Mouse (Mus musculus): Measurements from ENCODE around the gene 1810037I17Rik.
A peak's percentile ranks its signal among the peaks of the same experiment; 100 is the strongest.
"Not testable (repeated sequence)": the region's sequence is repeated elsewhere in the genome, so short reads cannot be mapped to it uniquely, and the experiment has no call there.

1810037I17Rik gene

DNA sequence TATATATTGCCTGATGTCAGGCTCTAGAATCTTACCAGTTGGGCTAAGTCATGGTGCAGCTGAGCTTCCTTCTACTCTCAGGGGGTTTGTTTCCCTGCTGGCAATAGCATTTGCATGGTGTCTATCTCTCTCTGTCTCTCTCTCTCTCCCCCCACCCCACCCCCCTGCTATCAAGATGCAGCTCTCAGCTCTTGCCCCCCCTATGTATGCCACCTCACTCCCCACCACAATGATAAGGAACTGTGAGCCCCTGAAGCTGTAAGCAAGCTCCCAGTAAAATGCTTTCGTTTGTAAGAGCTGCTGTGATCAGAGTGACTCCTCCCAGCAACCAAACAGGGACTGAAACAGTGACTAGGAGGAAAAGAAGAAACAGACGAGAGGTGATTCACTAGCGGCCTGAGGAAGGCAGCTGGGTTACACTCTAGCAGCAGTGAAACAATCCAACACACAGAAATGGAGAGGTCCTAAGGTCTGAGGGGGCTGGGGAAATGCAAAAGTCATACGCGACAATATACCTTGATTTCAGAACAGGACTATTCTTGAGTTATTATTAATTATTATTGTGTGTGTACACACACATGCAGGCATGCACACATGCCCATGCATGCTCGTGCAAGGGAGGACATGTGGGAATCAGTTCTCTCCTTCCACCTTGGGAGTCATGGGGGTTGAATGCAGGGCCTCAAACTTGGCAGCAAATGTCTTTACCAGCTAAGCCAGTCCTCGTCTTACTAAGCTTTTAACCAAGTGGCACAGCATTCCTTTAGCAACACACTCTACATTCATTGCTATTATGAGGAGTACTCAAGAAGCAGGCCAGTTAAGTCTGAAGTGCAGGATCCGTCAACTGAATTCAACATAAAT, 3.2 kb upstream of the 1810037I17Rik start:
- Histone ChIP-seq H3K4me3 (replicated peaks; ENCODE audit: low read length) (no peak overlapping the region), H3K9me3 (ENCODE audit: low read length) (no peaks in the 10 kb centered on the region), H3K27me3 (ENCODE audit: insufficient read depth, low read length) (no peaks in the 10 kb centered on the region), H3K4me1 (replicated peaks; ENCODE audit: low read depth, low read length) (peaks cover 37% of the 10 kb centered on the region), H3K36me3 (ENCODE audit: insufficient read depth, low read length) (peaks cover under 1% of the 10 kb centered on the region; the same call in 1 of the 2 replicates)
- TF ChIP-seq POU5F1 (IDR thresholded peaks at IDR 0.05; ENCODE audit: borderline replicate concordance, low read length), result no peak
- TF ChIP-seq CTCF (conservative IDR thresholded peaks at IDR 0.05; ENCODE audit: low read length), result no peak
- no peak for TF ChIP-seq NANOG (IDR thresholded peaks at IDR 0.05; ENCODE audit: borderline replicate concordance, low read length)

DNA sequence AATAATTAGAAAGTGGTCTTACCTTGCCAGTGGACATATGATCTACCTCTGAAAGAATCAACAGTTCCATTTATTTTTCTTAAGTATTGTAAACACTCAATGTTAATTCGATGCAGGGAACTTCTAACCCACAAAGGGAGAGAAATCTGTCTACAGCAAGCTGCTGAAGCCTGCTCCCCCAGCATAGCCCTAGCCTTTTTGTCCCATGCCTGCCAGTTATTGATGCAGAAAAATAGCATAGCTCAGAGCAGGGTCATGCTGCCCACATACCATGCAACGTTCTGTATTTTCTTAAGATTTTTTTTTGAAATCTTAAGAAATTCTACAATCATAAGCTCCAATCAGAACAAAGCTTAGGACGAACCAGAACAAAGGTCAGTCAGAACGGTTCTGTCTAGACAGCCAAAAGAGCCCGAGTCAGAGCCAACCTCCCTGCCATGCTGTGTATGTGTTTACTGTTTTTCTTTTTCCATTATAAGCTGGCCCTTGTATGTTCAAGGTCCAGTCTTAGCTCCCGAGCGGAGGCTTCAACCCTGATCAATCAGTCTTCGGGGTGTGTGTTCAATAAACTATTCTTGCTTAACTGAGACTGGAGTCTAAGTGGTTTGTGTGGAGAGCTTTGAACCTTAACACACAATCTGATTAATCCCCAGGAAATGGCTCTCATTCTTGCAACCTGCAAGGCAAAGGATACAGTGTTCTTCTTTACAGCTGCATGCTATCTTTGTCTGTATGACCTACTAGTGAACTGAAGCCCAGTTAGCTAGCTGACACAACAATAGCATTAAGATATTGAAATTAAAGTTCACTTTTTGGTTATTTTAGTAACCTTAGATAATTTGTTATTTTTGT, 2.1 kb upstream of the 1810037I17Rik start:
- H3K4me3 ChIP-seq (replicated peaks; ENCODE audit: low read length), result no peak overlapping the region
- H3K9me3 ChIP-seq (ENCODE audit: low read length), result no peaks in the 10 kb centered on the region
- peaks cover 11% of the 10 kb centered on the region for H3K36me3 ChIP-seq (ENCODE audit: insufficient read depth, low read length)
- peaks cover 48% of the 10 kb centered on the region for H3K4me1 ChIP-seq (replicated peaks; ENCODE audit: low read depth, low read length)
- no peaks in the 10 kb centered on the region for H3K27me3 ChIP-seq (ENCODE audit: insufficient read depth, low read length)
- TF ChIP-seq POU5F1 (IDR thresholded peaks at IDR 0.05; ENCODE audit: borderline replicate concordance, low read length) (no peak), NANOG (IDR thresholded peaks at IDR 0.05; ENCODE audit: borderline replicate concordance, low read length) (no peak), CTCF (conservative IDR thresholded peaks at IDR 0.05; ENCODE audit: low read length) (no peak)

DNA sequence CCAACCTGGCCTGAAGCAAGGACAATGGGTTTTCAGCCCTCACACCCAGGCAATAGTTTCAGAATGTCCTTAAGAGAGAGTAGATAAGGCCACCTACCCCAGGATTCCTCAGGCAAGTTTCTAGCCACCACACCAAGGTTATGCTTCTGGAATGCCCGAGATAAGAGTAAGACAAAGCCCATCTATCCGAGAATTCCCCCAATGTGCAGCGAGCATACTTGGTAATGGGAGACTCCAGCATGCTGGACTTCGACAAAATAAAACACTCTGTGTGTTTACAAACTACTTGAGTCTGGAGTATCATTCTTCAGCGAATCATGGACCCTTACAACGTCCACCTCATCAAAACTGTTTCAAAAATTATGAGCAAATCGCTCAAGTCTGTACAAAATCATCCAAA, 856 bp upstream of the 1810037I17Rik start:
- no peaks in the 10 kb centered on the region for H3K9me3 ChIP-seq (ENCODE audit: low read length)
- peaks cover 55% of the 10 kb centered on the region for H3K4me1 ChIP-seq (replicated peaks; ENCODE audit: low read depth, low read length)
- H3K4me3 ChIP-seq (replicated peaks; ENCODE audit: low read length), result peak overlapping the region; percentile 20
- no peaks in the 10 kb centered on the region for H3K27me3 ChIP-seq (ENCODE audit: insufficient read depth, low read length)
- peaks cover 19% of the 10 kb centered on the region for H3K36me3 ChIP-seq (ENCODE audit: insufficient read depth, low read length)
- no peak for TF ChIP-seq NANOG (IDR thresholded peaks at IDR 0.05; ENCODE audit: borderline replicate concordance, low read length)
- TF ChIP-seq POU5F1 (IDR thresholded peaks at IDR 0.05; ENCODE audit: borderline replicate concordance, low read length), result no peak
- no peak for TF ChIP-seq CTCF (conservative IDR thresholded peaks at IDR 0.05; ENCODE audit: low read length)

DNA sequence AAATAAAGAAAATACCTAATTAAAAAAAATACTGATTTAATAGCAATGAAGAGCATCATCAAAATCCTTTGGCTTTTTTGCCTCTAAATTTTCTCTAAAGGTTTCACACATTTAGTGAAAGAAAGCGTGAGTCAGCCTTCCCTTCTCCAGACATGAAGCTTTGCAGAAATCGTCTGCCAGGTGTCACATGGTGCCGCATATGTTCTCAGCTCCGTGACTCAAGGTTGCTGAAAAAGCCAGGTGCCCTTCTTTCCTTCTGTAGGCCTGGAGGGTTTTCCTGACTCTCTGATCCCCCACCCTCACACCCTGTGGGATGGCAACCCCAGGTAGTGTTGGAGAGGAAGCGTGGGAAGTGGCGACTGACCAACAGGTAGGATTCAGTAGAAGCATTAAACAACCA, 5.7 kb downstream of the 1810037I17Rik start:
- TF ChIP-seq CTCF (conservative IDR thresholded peaks at IDR 0.05; ENCODE audit: low read length) (no peak), NANOG (IDR thresholded peaks at IDR 0.05; ENCODE audit: borderline replicate concordance, low read length) (no peak), POU5F1 (IDR thresholded peaks at IDR 0.05; ENCODE audit: borderline replicate concordance, low read length) (no peak)
- Histone ChIP-seq H3K9me3 (ENCODE audit: low read length) (no peaks in the 10 kb centered on the region), H3K27me3 (ENCODE audit: insufficient read depth, low read length) (no peaks in the 10 kb centered on the region), H3K36me3 (ENCODE audit: insufficient read depth, low read length) (peaks cover 39% of the 10 kb centered on the region), H3K4me3 (replicated peaks; ENCODE audit: low read length) (no peak overlapping the region), H3K4me1 (replicated peaks; ENCODE audit: low read depth, low read length) (peaks cover 40% of the 10 kb centered on the region)

DNA sequence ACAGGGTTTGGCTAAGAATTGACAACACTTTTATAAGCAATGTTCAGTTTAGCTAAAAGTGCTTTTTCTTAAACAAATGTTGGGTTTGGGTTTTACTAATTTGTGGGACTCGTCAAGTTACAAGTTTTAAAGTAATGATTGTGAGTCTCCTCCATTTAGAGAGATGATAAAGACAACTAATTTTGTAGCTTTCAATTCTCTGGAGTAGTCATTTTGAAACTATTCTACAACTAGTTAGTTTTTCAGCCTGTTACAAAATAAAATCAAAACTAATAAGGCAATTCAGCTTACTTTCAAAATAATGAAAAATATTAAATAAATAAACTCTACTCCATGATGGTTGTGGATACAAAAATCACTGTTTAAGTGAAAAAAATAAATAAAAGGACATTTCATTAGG, 8.5 kb downstream of the 1810037I17Rik start:
- Histone ChIP-seq H3K27me3 (ENCODE audit: insufficient read depth, low read length) (no peaks in the 10 kb centered on the region), H3K4me3 (replicated peaks; ENCODE audit: low read length) (no peak overlapping the region), H3K4me1 (replicated peaks; ENCODE audit: low read depth, low read length) (peaks cover 42% of the 10 kb centered on the region), H3K9me3 (ENCODE audit: low read length) (no peaks in the 10 kb centered on the region), H3K36me3 (ENCODE audit: insufficient read depth, low read length) (peaks cover 30% of the 10 kb centered on the region)
- TF ChIP-seq NANOG (IDR thresholded peaks at IDR 0.05; ENCODE audit: borderline replicate concordance, low read length) (no peak), CTCF (conservative IDR thresholded peaks at IDR 0.05; ENCODE audit: low read length) (no peak), POU5F1 (IDR thresholded peaks at IDR 0.05; ENCODE audit: borderline replicate concordance, low read length) (no peak)

DNA sequence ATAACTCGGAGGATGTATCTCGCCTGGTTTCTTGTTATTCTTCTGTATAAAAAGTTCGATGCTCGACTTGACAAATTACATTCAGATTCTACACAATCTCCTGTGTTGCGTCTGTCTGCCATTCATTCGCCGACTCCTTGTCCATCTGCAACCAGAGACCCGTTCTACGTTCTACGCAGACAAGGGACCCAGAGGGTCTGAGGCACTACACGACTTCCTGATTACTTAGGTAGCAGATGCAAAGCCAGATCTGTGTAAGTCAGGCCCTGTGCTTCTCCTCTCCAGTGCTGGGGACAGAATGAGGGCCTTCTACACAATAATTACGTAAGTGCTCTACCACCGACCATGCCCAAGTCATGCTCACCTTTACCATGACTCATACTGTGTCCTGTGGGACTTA, 13.2 kb downstream of the 1810037I17Rik start:
- peaks cover 60% of the 10 kb centered on the region for H3K4me1 ChIP-seq (replicated peaks; ENCODE audit: low read depth, low read length)
- H3K36me3 ChIP-seq (ENCODE audit: insufficient read depth, low read length), result peaks cover 17% of the 10 kb centered on the region
- not testable (repeated sequence) for H3K27me3 ChIP-seq (ENCODE audit: insufficient read depth, low read length); H3K9me3 ChIP-seq (ENCODE audit: low read length)
- 0 out of 2 replicates have a peak overlapping the region, but pooled peaks have one; percentile 14 for H3K4me3 ChIP-seq (replicated peaks; ENCODE audit: low read length)

DNA sequence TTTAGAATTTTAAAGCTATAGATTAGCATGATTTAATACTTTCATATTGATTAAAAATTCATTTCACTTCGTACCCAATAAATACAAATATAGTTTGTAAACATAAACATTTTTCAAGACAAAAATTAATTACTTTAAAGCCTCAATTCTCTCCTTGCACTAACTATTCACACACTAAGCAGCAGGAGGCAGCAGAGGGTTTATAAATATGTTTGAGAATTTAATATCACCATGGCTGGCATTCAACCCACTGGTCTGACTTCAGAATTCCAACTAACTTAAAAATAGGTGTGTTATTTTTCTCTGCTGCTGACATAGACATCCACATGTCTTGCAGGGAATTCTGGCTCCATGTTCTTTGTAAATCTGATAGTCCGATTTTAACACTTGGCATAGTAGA, 15.2 kb downstream of the 1810037I17Rik start:
- Histone ChIP-seq H3K36me3 (ENCODE audit: insufficient read depth, low read length) (peaks cover 18% of the 10 kb centered on the region), H3K4me1 (replicated peaks; ENCODE audit: low read depth, low read length) (peaks cover 53% of the 10 kb centered on the region)

DNA sequence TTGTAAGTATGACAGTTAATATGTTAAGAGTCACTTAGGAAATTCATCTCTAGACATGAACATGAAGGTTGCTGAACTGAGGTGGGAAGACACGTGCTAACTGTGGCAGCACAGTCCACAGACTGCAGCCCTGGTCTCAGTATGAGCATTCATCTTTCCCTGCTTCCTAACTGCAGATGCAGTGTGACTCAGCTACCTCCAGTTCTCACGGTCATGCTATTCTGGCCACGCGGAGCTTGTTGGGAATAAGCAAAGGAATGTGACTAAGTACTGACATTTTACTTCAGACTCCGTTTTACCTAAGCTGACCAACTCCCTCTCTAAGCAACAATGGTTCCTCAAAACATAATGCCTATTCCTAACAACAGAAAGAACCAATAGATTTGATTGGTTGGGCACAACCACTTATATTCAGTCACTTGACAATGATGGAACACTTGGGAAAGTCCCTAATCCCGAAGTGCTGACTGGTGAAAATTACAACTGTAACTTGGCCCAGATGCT, 19.4 kb downstream of the 1810037I17Rik start:
- Histone ChIP-seq H3K36me3 (ENCODE audit: insufficient read depth, low read length) (peaks cover 22% of the 10 kb centered on the region), H3K4me3 (replicated peaks; ENCODE audit: low read length) (no peak overlapping the region), H3K9me3 (ENCODE audit: low read length) (no peaks in the 10 kb centered on the region), H3K27me3 (ENCODE audit: insufficient read depth, low read length) (no peaks in the 10 kb centered on the region), H3K4me1 (replicated peaks; ENCODE audit: low read depth, low read length) (peaks cover 17% of the 10 kb centered on the region)
- TF ChIP-seq NANOG (IDR thresholded peaks at IDR 0.05; ENCODE audit: borderline replicate concordance, low read length), result no peak
- no peak for TF ChIP-seq POU5F1 (IDR thresholded peaks at IDR 0.05; ENCODE audit: borderline replicate concordance, low read length)
- no peak for TF ChIP-seq CTCF (conservative IDR thresholded peaks at IDR 0.05; ENCODE audit: low read length)

More for the DNA sequence above, 15.2 kb downstream of the 1810037I17Rik start:
- no peak for TF ChIP-seq POU5F1 (IDR thresholded peaks at IDR 0.05; ENCODE audit: borderline replicate concordance, low read length)
- peak; percentile 34 for TF ChIP-seq CTCF (conservative IDR thresholded peaks at IDR 0.05; ENCODE audit: low read length)
- H3K27me3 ChIP-seq (ENCODE audit: insufficient read depth, low read length), result no peaks in the 10 kb centered on the region
- H3K9me3 ChIP-seq (ENCODE audit: low read length), result no peaks in the 10 kb centered on the region
- H3K4me3 ChIP-seq (replicated peaks; ENCODE audit: low read length), result no peak overlapping the region

All from E14TG2a.4 (cell line).